Mouse (Mus musculus) midbrain, embryonic 15.5 days (tissue): Measurements from ENCODE around the gene Nek9. TPM values are rescaled to one million over a fixed set of nuclear protein-coding genes. Genes with fewer than 3 reads are reported as not detected.

ENCODE experiments used
- ATAC-seq: fragments of 200-750 bp; cut with Nextera tagmentation; replicated peaks from 2 replicates; pipeline ENCODE4 v1.8.0; 2017; ENCODE audit warnings: moderate TSS enrichment
- H3K27ac ChIP-seq: fragments of 300-500 bp; sonication (generic); 2 replicates; pipeline ENCODE4 v1.5.1; 2015; ENCODE audit warnings: mild to moderate bottlenecking, inconsistent platforms
- H3K27me3 ChIP-seq: fragments of 300-500 bp; sonication (generic); replicated peaks from 2 replicates; pipeline ENCODE4 v1.6.1; 2015; ENCODE audit warnings: inconsistent platforms
- H3K36me3 ChIP-seq: fragments of 300-500 bp; sonication (generic); replicated peaks from 2 replicates; pipeline ENCODE4 v1.6.1; 2015; ENCODE audit warnings: inconsistent platforms
- H3K4me1 ChIP-seq: fragments of 300-500 bp; sonication (generic); 2 replicates; pipeline ENCODE4 v1.6.1; 2015; ENCODE audit warnings: inconsistent platforms
- H3K4me2 ChIP-seq: fragments of 300-500 bp; sonication (generic); 2 replicates; pipeline ENCODE4 v1.6.1; 2015; ENCODE audit warnings: inconsistent platforms, mild to moderate bottlenecking, moderate library complexity
- H3K4me3 ChIP-seq: fragments of 300-500 bp; sonication (generic); 2 replicates; pipeline ENCODE4 v1.5.1; 2015; ENCODE audit warnings: mild to moderate bottlenecking, inconsistent platforms
- H3K9ac ChIP-seq: fragments of 300-500 bp; sonication (generic); 2 replicates; pipeline ENCODE4 v1.6.1; 2015; ENCODE audit warnings: mild to moderate bottlenecking, inconsistent platforms
- H3K9me3 ChIP-seq: fragments of 300-500 bp; sonication (generic); 2 replicates; pipeline ENCODE4 v1.6.1; 2016; ENCODE audit warnings: inconsistent platforms
- WGBS: fragments of 180-500 bp; shearing (Covaris S2); methylation state at CpG from one replicate; pipeline ENCODE4 v1.1.7; 2015; ENCODE audit warnings: mixed read lengths; 5-methylcytosine and 5-hydroxymethylcytosine counted together
- polyA plus RNA-seq: library from polyadenylated mRNA; unstranded; fragments of >200 nt; fragmentation: Nextera tagmentation; extraction: Ambion mirVana; gene quantifications from 2 replicates; pipeline ENCODE4 v1.2.1, GENCODE M21; 2015

Nek9 gene
- polyA plus RNA-seq, 1 experiment from 2014 or later = 11.7 TPM

DNA sequence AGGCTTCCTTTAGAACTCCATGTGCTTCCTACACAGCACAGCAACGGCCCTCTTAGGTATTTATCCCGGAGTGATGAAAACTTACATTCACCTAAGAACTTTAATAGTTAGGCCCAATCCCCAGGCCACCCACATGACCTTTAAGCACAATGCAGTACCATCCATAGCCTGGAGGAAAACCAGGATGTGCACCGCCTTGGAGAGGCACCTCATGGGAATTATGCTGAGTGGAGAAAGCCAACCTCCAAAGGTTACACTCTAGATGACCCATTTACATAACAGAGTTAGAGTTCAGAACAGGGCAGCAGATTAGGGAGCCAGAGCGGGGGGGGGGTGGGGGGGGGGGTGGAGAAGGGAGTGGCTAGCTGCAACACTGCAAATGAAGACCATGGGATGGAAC lies 3.1 kb upstream of the Nek9 start:
- Histone ChIP-seq H3K27ac (no peak overlapping the region), H3K27me3 (no peaks in the 10 kb centered on the region), H3K4me1 (peaks cover 15% of the 10 kb centered on the region), H3K9ac (no peak overlapping the region), H3K36me3 (no peaks in the 10 kb centered on the region; the same call in 1 of the 2 replicates), H3K4me3 (no peak overlapping the region), H3K4me2 (no peak overlapping the region), H3K9me3 (no peaks in the 10 kb centered on the region)
- ATAC-seq = no peak
- WGBS = 73% methylated on average over 4 of the region's 4 CpGs

DNA sequence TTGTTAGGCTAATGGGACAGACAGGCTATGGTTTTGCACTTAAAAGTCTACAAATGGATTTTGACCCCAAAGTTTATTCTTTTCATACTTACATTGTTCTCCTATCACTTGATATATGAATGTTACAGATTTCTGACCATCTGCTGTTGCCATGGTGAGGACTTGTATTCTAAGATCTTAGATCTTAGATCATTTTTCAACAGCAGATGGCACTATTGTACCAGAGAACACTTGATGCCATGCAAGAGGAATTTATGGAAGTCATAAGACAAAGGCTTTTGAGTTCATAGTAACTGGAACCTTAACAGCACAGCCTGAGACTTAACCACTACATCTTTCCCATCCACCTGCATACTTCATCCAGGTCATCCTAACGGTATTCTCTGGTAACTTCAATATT lies 2.0 kb upstream of the Nek9 start:
- H3K4me3 ChIP-seq = no peak overlapping the region
- no peak overlapping the region for H3K4me2 ChIP-seq
- H3K4me1 ChIP-seq = peaks cover 15% of the 10 kb centered on the region
- WGBS = 73% methylated on average over 1 of the region's 1 CpGs
- no peaks in the 10 kb centered on the region for H3K9me3 ChIP-seq
- H3K9ac ChIP-seq = no peak overlapping the region
- H3K27me3 ChIP-seq = no peaks in the 10 kb centered on the region
- ATAC-seq = no peak
- no peaks in the 10 kb centered on the region; the same call in 1 of the 2 replicates for H3K36me3 ChIP-seq
- H3K27ac ChIP-seq = peak overlapping the region; percentile 57; the same call in 1 of the 2 replicates

DNA sequence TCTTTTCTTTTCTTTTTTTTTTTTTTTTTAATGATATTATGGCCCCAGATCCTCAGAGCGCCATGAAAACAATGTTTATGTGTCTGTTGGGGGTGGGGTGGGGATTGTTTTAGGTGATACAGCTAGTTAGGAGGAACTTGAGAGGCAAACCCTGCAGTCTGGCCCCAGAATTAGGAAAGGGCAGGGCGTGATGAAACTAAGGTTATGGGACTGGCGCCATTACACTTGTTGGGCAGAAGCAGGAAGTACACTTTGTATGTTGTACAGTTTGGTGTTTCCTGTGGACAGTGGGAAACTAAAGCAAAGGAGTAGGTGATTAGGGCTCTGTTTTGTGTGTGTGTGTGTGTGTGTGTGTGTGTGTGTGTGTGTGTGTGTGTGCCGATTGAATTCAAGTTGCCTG lies 785 bp upstream of the Nek9 start:
- H3K4me3 ChIP-seq = no peak overlapping the region
- H3K27me3 ChIP-seq = no peaks in the 10 kb centered on the region
- no peak overlapping the region for H3K9ac ChIP-seq
- no peak overlapping the region for H3K27ac ChIP-seq
- H3K4me1 ChIP-seq = peaks cover 15% of the 10 kb centered on the region
- no peak for ATAC-seq
- H3K9me3 ChIP-seq = no peaks in the 10 kb centered on the region
- H3K36me3 ChIP-seq = no peaks in the 10 kb centered on the region; the same call in 1 of the 2 replicates
- H3K4me2 ChIP-seq = peak overlapping the region; percentile 67; the same call in 1 of the 2 replicates
- WGBS = 43% methylated on average over 4 of the region's 4 CpGs

DNA sequence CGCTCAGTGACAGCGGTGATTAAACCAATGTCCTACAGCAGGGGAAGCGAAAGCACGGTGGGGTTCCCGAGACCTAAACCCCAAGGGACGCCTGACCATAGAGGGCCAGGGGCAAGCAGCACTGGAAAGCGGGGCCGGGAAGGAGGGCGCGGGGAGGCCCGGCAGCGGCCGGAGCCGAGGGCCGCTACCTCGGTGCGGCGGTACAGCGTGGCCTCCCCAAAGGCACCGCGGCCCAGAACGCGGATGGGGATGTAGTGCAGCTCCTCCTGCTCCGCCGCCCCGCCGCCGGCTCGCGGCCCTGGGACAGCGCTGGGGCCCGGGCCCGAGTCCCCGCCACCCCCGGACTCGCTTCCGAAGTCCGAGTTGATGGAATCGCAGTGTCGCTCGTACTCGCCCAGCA lies 347 bp downstream of the Nek9 start:
- H3K9ac ChIP-seq = peak overlapping the region; percentile 94
- WGBS = 1% methylated on average over 39 of the region's 42 CpGs
- no peaks in the 10 kb centered on the region for H3K27me3 ChIP-seq
- no peaks in the 10 kb centered on the region for H3K9me3 ChIP-seq
- H3K4me3 ChIP-seq = peak overlapping the region; percentile 70
- peak overlapping the region; percentile 67 for H3K4me2 ChIP-seq
- H3K4me1 ChIP-seq = peaks cover 15% of the 10 kb centered on the region
- H3K27ac ChIP-seq = peak overlapping the region; percentile 83
- peaks cover 10% of the 10 kb centered on the region; the same call in 1 of the 2 replicates for H3K36me3 ChIP-seq
- ATAC-seq = peak; percentile 78

DNA sequence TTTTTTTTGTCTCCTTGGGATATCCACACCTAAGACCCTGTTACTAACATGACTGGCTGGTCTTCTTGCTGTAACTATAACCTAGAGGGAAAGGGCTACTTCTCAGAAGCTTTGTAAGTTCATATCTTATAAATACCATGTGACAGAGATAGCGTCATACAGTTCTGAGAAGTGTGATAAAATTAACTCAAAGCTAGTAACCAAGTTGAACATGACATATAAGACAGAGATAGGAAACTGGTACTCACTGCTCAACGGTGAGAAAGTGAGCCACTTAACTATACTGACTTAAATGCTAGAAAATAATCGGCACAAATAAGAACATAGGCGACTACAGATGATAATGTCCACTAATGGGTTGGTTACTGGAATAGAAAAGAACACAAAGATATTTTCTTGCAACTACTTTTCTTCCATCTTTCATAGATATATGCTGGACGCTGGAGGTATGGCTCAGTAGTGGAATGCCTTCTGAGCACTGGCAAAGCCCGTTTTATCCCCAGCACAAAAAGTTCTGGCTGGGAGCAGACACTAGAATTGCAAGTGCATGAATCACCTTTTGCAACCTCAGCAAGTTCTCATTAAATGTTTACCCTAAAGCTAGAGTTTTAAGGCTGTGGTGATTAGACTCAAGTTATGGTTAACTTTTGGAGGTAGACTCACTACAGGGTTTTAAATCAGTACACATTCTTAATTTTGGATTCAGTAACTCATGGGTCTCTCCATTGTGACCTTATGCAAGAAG lies 1.4 kb downstream of the Nek9 start:
- peak overlapping the region; percentile 70 for H3K4me3 ChIP-seq
- peak overlapping the region; percentile 94; the same call in 1 of the 2 replicates for H3K9ac ChIP-seq
- ATAC-seq = no peak
- no peak overlapping the region for H3K27ac ChIP-seq
- H3K4me1 ChIP-seq = peaks cover 15% of the 10 kb centered on the region
- peak overlapping the region; percentile 67 for H3K4me2 ChIP-seq
- 86% methylated on average over 6 of the region's 6 CpGs for WGBS
- no peaks in the 10 kb centered on the region for H3K27me3 ChIP-seq
- H3K9me3 ChIP-seq = no peaks in the 10 kb centered on the region
- H3K36me3 ChIP-seq = peaks cover 18% of the 10 kb centered on the region; the same call in 1 of the 2 replicates

DNA sequence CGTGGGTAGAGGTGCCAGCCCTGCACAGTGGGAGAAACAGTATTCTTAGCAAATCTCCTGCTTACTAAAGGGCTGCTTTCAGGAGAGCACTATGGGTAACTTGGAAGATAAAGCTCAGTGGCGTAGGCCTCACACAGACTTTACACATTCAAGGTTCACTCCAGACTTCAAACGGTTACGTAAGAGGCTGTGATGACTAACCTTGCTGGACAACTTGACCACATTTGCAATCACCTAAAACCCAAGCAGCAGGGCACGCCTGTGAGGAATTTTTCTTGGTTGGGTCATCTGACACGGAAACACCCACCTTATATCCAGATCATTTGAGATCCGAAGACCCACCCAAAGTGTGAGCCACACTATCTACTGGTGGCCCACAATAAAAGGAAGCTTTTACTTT lies 9.0 kb downstream of the Nek9 start:
- Histone ChIP-seq H3K4me1 (no peaks in the 10 kb centered on the region), H3K4me3 (no peak overlapping the region), H3K27ac (no peak overlapping the region), H3K4me2 (no peak overlapping the region), H3K27me3 (no peaks in the 10 kb centered on the region), H3K9me3 (no peaks in the 10 kb centered on the region), H3K36me3 (peaks cover 59% of the 10 kb centered on the region), H3K9ac (no peak overlapping the region)
- 94% methylated on average over 7 of the region's 7 CpGs for WGBS
- ATAC-seq = no peak

DNA sequence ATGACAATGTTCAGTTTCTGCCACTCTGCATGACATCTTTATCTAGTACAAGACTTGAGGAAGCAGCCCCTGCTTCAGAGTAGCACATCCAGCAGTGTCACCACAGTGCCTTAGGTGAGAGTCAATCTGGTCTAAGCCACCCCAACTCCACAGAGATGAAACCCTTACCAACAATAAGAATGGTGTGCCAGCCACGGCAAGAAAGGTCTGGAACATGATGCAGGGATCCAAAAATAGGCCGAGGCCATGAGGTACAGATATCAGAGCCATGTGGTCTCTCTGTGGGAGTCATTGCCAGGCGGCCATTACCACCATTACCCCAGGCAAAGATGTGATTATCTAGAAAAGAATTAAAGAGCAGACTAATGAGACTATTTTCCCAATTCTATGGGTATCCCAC lies 30.5 kb downstream of the Nek9 start:
- 71% methylated on average over 3 of the region's 3 CpGs for whole genome bisulfite sequencing
- no peak for ATAC-seq
- Histone ChIP-seq H3K36me3 (peaks cover 83% of the 10 kb centered on the region), H3K27ac (no peak overlapping the region), H3K9me3 (no peaks in the 10 kb centered on the region), H3K4me2 (no peak overlapping the region), H3K27me3 (no peaks in the 10 kb centered on the region), H3K4me1 (no peaks in the 10 kb centered on the region), H3K9ac (no peak overlapping the region), H3K4me3 (no peak overlapping the region)

DNA sequence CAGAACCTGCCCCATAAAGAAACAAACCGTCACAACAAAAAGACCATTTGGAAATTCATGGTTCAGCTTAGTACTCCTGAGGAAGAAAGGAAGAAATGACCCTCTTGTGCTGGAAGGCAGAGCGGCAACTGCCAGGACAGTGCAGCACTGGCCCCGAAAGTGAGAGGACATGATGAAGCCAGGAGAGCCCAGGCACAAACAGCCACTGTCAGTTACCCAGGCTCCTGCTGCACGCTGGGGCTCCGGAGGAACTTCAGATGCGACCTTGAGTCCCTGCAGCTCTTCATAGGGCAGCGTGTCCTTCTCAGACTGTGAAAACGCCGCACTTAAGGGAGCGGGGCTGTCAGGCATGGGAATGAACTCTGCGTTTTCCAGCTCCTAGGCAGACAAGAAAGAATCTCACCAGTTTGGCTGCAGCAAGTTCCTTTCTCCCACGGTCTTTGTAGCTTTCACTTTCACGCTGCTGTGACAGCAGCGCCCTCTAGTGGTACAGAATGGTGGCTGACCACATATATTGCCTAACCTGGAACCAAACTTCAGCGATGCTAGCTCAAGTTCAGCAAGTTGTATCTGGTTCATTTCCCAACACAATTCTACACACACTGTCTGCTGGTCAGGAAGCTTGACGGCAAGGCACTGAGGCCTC lies 33.8 kb downstream of the Nek9 start:
- H3K4me2 ChIP-seq = no peak overlapping the region
- WGBS = 50% methylated on average over 16 of the region's 16 CpGs
- no peaks in the 10 kb centered on the region for H3K4me1 ChIP-seq
- peaks cover 72% of the 10 kb centered on the region for H3K36me3 ChIP-seq
- no peaks in the 10 kb centered on the region for H3K9me3 ChIP-seq
- no peak overlapping the region for H3K4me3 ChIP-seq
- no peaks in the 10 kb centered on the region for H3K27me3 ChIP-seq
- ATAC-seq = peak; percentile 50; the same call in 1 of the 2 replicates
- peak overlapping the region; percentile 26; the same call in 1 of the 2 replicates for H3K27ac ChIP-seq
- no peak overlapping the region for H3K9ac ChIP-seq

DNA sequence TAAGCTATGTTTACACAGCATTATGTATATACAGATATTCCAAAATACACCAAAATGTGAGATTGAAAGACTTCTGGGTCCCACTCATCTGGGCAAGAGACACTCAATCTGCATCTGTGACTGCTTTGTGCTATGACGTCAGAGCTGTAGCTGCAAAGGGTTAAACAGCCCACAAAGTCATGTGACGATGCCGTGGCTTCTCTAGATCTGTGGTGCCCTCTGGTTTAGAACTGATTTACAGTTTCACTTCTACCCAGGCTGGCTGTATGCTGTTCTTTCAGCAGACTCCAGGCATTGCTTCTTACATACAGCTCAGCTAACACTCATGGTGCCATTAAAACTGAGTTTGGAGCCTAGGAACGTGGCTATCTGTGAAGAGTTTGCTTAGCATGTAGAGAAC lies 34.4 kb downstream of the Nek9 start:
- H3K36me3 ChIP-seq = peaks cover 69% of the 10 kb centered on the region

DNA sequence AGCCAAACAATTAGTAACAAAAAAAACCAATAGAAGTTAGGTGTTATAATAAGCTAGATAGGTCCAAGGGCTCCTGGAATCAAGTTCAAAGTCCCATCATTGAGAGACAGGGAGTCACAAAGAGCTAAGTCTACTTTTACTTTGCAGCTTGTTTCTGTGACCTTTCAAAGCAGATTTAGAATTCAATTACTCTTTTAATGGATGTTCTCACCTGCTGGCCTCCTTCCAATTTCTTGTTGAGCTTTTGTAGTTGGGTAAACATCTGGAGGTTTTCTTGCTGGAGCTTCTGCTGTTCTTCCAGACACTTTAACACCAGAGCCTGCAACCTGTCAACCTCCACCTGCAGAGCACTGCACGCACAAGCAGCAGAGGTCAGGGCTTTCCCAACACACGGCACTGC lies 35.9 kb downstream of the Nek9 start:
- WGBS = 85% methylated on average over 2 of the region's 2 CpGs
- no peaks in the 10 kb centered on the region for H3K27me3 ChIP-seq
- H3K4me2 ChIP-seq = no peak overlapping the region
- H3K36me3 ChIP-seq = peaks cover 62% of the 10 kb centered on the region
- no peaks in the 10 kb centered on the region for H3K9me3 ChIP-seq
- no peak for ATAC-seq
- no peak overlapping the region for H3K9ac ChIP-seq
- H3K4me1 ChIP-seq = no peaks in the 10 kb centered on the region
- H3K4me3 ChIP-seq = no peak overlapping the region
- no peak overlapping the region for H3K27ac ChIP-seq

More for the DNA sequence above, 34.4 kb downstream of the Nek9 start:
- Histone ChIP-seq H3K4me3 (no peak overlapping the region), H3K4me2 (no peak overlapping the region), H3K4me1 (no peaks in the 10 kb centered on the region), H3K9ac (no peak overlapping the region), H3K27me3 (no peaks in the 10 kb centered on the region), H3K27ac (no peak overlapping the region), H3K9me3 (no peaks in the 10 kb centered on the region)
- WGBS = 81% methylated on average over 4 of the region's 4 CpGs
- no peak for ATAC-seq

DNA sequence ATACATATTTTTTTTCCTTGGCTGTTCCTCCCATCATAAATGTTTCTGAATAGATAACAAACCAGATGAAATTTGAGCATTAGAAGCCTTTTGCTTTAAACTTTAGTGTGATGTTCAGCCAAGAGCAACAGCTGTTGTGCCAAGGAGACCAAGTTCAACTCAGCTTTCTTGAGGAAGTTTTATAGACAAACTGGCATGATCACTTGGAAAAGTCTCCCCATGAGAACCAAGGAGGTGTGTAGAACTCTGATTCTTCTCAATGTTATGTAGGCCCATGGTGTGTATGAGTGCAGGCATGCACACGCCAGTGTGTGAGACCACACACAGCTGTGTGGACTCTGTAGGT lies 40.4 kb downstream of the Nek9 start:
- Histone ChIP-seq H3K4me1 (no peaks in the 10 kb centered on the region), H3K4me2 (no peak overlapping the region), H3K27me3 (no peaks in the 10 kb centered on the region), H3K36me3 (peaks cover 29% of the 10 kb centered on the region), H3K9ac (no peak overlapping the region), H3K4me3 (no peak overlapping the region), H3K9me3 (no peaks in the 10 kb centered on the region), H3K27ac (no peak overlapping the region)
- ATAC-seq = no peak
- WGBS = 98% methylated on average over 1 of the region's 1 CpGs

DNA sequence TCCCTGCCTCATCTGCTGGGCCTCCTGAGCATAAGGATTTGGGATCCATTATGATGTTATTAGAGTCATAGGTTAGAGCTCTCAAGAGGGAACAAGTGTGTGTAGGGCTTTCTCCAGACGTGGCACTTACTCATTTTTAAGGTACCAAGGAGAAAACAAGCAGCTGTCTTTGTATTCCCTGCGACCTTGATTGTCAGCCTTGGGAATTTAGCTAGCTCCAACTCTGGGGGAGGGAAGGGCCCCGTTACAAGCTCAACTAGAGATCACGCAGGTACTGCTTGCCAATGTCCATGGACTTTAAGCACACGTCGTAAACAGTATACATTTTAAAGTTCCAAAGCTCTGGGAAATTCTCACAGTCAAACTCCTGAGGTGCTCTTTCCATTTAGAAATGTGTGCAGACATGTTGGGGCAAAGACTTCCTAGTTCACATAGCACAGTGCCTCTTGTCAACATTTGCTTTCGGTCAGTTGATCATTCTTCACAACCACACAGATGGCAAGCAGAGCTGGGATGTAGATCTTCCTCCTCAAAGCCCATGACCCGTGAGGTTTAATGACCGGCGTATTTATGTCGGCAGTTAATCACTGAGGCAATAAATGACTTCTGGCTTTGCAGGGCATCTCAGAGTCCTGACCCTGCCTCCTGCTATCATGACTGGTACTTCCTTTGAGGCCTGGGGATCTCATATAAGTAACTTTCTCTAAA lies 40.9 kb downstream of the Nek9 start:
- no peak overlapping the region for H3K9ac ChIP-seq
- WGBS = 87% methylated on average over 11 of the region's 11 CpGs
- H3K4me3 ChIP-seq = no peak overlapping the region
- no peaks in the 10 kb centered on the region for H3K27me3 ChIP-seq
- H3K27ac ChIP-seq = no peak overlapping the region
- no peak overlapping the region for H3K4me2 ChIP-seq
- ATAC-seq = no peak
- peaks cover 25% of the 10 kb centered on the region for H3K36me3 ChIP-seq
- no peaks in the 10 kb centered on the region for H3K4me1 ChIP-seq
- no peaks in the 10 kb centered on the region for H3K9me3 ChIP-seq
